Mouse (Mus musculus): ENCODE measurements around the gene Cdk5rap3. TPM values are rescaled to one million over a fixed set of nuclear protein-coding genes. Genes with fewer than 3 reads are reported as not detected.

Cdk5rap3 gene
- total and polyA plus RNA-seq, 3 experiments: 45.2 to 55.4 TPM; not detected in 1

DNA sequence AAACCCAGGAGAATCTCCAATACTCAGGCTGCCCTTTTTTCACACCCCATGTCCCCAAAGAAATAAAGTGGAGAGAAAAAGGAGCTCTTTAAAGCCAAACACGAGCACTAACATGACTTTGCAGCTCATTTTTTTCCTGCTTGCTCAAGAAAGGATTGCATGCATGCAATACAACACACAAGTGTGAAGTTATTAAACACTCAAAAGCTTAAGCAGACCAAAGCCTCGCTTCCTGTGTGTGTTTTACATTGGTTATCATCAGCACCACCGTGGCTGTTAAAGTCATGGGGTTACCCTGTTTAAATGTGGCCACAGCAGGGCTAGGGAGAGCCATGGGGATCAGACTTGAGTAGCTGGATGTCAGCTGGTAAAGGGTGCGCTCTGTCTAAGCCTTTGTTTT, 39.2 kb downstream of the Cdk5rap3 start:
- Histone ChIP-seq H3K27me3 (ENCODE audit: control insufficient read depth in 1 of 2, insufficient read depth in 2 of 2, low read length in 2 of 2) (peaks cover 48 to 58% of the 10 kb centered on the region in 2 experiments), H3K4me1 (ENCODE audit: control insufficient read depth in 1 of 2, insufficient read depth in 2 of 2, low read length in 2 of 2) (peaks cover 0 to 7% of the 10 kb centered on the region in 2 experiments; a peak in 2 of 4 replicates), H3K4me3 (ENCODE audit: control insufficient read depth in 1 of 2, insufficient read depth in 1 of 2, low read depth in 2 of 2, low read length in 2 of 2) (no peak overlapping the region), H3K9me3 (replicated peaks; ENCODE audit: insufficient read depth, low read length) (no peaks in the 10 kb centered on the region), H3K36me3 (ENCODE audit: control insufficient read depth in 1 of 2, insufficient read depth in 2 of 2, low read length in 2 of 2) (no peaks in the 10 kb centered on the region; a peak in 1 of 4 replicates), H3K27ac (ENCODE audit: control insufficient read depth, low read depth, low read length) (no peak overlapping the region), H3K79me2 (ENCODE audit: control insufficient read depth, insufficient read depth, low read length, poor library complexity) (no peaks in the 10 kb centered on the region), H3K9ac (ENCODE audit: control insufficient read depth, low read depth, low read length, poor library complexity, severe bottlenecking) (no peak overlapping the region)
- no peak for TF ChIP-seq MEF2A (IDR thresholded peaks at IDR 0.05; ENCODE audit: extremely low read depth, insufficient replicate concordance, low read depth, low read length, poor library complexity, severe bottlenecking)
- TF ChIP-seq ELF1 (IDR thresholded peaks at IDR 0.05; ENCODE audit: low read depth, low read length): no peak
- no peak for TF ChIP-seq TCF12 (IDR thresholded peaks at IDR 0.05; ENCODE audit: low read depth, low read length)
- DNase-seq (ENCODE audit: low read depth, low spot score): no peak

DNA sequence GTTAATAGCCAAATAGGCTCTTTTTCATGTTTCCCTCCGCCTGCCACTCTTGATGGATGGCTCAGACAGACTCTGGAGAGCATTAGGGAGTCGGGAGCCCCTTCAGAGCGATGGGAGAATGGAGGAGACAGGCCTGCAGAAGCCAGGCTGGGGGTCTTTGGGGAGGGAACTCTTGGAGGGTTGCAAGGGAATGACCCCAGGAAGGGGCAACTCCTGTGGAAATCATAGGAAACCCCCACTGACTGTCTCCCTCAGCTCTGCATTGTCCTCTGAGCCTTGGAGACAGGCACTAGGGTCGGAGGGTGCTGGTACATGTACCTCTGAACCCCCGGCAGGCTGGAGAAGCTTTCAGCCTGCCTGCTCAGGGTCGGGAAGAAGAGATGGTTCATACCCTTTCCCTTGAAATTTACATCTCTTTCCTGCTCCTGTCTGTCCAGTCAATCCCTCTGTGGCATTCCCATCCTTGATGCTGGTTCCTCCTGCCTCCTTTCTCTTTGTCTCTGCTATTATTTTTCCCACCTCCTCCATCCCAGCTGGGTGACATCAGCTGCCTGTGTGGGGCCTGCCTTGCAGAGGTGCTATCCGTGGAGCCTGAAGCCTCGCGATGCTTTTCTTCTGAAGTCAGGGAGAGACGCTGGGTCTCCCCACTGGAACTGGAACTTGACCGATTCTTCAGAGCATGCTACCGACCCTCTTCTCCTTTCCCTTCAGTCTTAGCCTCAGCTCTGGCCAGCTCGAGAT, 39.8 kb downstream of the Cdk5rap3 start:
- no peaks in the 10 kb centered on the region for H3K9me3 ChIP-seq (replicated peaks; ENCODE audit: insufficient read depth, low read length)
- no peak for DNase-seq (ENCODE audit: low read depth, low spot score)
- TF ChIP-seq UBTF (IDR thresholded peaks at IDR 0.05; ENCODE audit: borderline replicate concordance, insufficient read depth, low read depth, low read length) (no peak), RAD21 (IDR thresholded peaks at IDR 0.05; ENCODE audit: low read depth, low read length) (no peak), MYB (IDR thresholded peaks at IDR 0.05; ENCODE audit: low read depth, low read length) (no peak), GABPA (IDR thresholded peaks at IDR 0.05; ENCODE audit: low read depth, low read length) (no peak), USF2 (IDR thresholded peaks at IDR 0.05; ENCODE audit: borderline replicate concordance in 1 of 2, insufficient read depth in 1 of 2, low read depth in 1 of 2, low read length in 2 of 2) (no peak)
- peaks cover 49 to 55% of the 10 kb centered on the region in 2 experiments for H3K27me3 ChIP-seq (ENCODE audit: control insufficient read depth in 1 of 2, insufficient read depth in 2 of 2, low read length in 2 of 2)
- no peak overlapping the region for H3K27ac ChIP-seq (ENCODE audit: control insufficient read depth, low read depth, low read length)
- no peak overlapping the region for H3K4me3 ChIP-seq (ENCODE audit: control insufficient read depth in 1 of 2, insufficient read depth in 1 of 2, low read depth in 2 of 2, low read length in 2 of 2)
- H3K4me1 ChIP-seq (ENCODE audit: control insufficient read depth in 1 of 2, insufficient read depth in 2 of 2, low read length in 2 of 2): peaks cover 0 to 7% of the 10 kb centered on the region in 2 experiments; a peak in 2 of 4 replicates
- H3K79me2 ChIP-seq (ENCODE audit: control insufficient read depth, insufficient read depth, low read length, poor library complexity): no peaks in the 10 kb centered on the region
- H3K9ac ChIP-seq (ENCODE audit: control insufficient read depth, low read depth, low read length, poor library complexity, severe bottlenecking): no peak overlapping the region
- no peaks in the 10 kb centered on the region; a peak in 1 of 4 replicates for H3K36me3 ChIP-seq (ENCODE audit: control insufficient read depth in 1 of 2, insufficient read depth in 2 of 2, low read length in 2 of 2)

DNA sequence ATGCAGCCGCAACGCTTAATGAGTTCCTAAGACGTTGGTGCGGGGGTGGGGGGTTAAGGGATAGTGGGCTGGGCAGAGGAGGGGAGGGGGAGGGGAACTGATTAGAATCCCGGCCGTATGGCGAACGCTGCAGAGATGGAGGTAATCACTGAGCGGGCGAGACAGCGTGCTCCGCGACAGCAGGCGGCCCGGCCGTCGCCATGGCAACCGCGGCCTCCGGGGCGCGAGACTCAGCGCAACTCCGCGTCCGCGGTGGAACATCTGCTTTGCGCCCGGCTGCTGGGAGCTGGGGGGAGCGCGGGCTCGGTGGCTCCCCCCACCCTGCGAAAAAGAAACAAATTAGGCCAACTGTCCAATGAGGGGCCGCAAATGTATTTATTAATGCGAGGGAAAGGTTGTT, 40.6 kb downstream of the Cdk5rap3 start:
- TF ChIP-seq MXI1 (IDR thresholded peaks at IDR 0.05; ENCODE audit: low read depth, low read length) (peak; percentile 30; the same call in 1 of the 2 replicates), BHLHE40 (IDR thresholded peaks at IDR 0.05; ENCODE audit: borderline replicate concordance, low read depth, low read length) (no peak)
- Histone ChIP-seq H3K36me3 (ENCODE audit: control insufficient read depth in 1 of 2, insufficient read depth in 2 of 2, low read length in 2 of 2) (no peaks in the 10 kb centered on the region; a peak in 1 of 4 replicates), H3K79me2 (ENCODE audit: control insufficient read depth, insufficient read depth, low read length, poor library complexity) (no peaks in the 10 kb centered on the region), H3K4me1 (ENCODE audit: control insufficient read depth in 1 of 2, insufficient read depth in 2 of 2, low read length in 2 of 2) (peaks cover 0 to 7% of the 10 kb centered on the region in 2 experiments; a peak in 2 of 4 replicates), H3K4me3 (ENCODE audit: control insufficient read depth in 1 of 2, insufficient read depth in 1 of 2, low read depth in 2 of 2, low read length in 2 of 2) (no peak overlapping the region), H3K9me3 (replicated peaks; ENCODE audit: insufficient read depth, low read length) (no peaks in the 10 kb centered on the region), H3K27me3 (ENCODE audit: control insufficient read depth in 1 of 2, insufficient read depth in 2 of 2, low read length in 2 of 2) (peaks cover 47 to 57% of the 10 kb centered on the region in 2 experiments), H3K9ac (ENCODE audit: control insufficient read depth, low read depth, low read length, poor library complexity, severe bottlenecking) (no peak overlapping the region), H3K27ac (ENCODE audit: control insufficient read depth, low read depth, low read length) (no peak overlapping the region)
- DNase-seq (ENCODE audit: low read depth, low spot score): peak; percentile 65
